Mouse (Mus musculus): ENCODE data around the gene Gm32717.
"Not testable (repeated sequence)": the region's sequence is repeated elsewhere in the genome, so short reads cannot be mapped to it uniquely, and the experiment has no call there.

DNA sequence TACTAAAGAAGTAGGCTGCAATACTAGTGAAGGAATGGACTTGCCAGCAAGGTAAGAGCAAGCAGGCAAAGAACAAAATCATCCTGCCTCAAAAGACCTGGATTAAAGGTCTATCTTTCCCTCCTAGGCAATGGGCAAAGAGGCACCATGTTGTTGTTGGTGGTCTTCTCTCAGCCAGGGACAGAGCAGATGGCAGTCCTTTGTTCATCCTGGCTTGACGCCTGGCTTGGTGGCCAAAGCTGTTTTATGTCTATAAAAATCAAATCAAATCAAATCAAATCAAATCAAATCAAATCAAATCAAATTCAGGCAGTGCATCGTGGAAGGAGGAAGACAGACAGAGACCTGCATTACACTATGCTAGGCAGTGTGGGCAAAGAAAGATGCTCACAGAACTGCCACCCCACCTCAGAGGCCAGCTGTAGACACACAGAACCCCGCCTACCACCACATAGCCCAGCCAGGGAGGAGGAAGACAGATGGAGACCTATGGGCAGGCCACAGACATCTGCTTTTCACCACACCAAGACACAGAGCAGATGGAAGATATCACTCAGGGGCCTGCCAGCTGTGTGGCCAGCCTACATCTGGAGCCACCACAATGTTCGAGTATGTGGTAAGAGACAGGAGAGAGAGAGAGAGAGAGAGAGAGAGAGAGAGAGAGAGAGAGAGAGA lies 24.7 kb downstream of the Gm32717 start:
- not testable (repeated sequence) for TF ChIP-seq CTCF (IDR thresholded peaks at IDR 0.05; ENCODE audit: low read depth, low read length); POLR2A (IDR thresholded peaks at IDR 0.05; ENCODE audit: borderline replicate concordance, low read depth, low read length)
